Mouse (Mus musculus) MEL (cell line): ENCODE measurements around the gene Igfals. TPM values are rescaled to one million over a fixed set of nuclear protein-coding genes. Genes with fewer than 3 reads are reported as not detected.

ENCODE experiments used
- DNase-seq: peaks from one replicate; pipeline ENCODE4 v3.0.0; 2011; ENCODE audit warnings: low read depth, low spot score
- H3K27ac ChIP-seq: 2 replicates; pipeline ENCODE4 v1.5.1; 2012; ENCODE audit warnings: low read depth, mild to moderate bottlenecking, control low read depth, low read length, moderate library complexity; ENCODE audit not compliant: control insufficient read depth
- H3K27me3 ChIP-seq, 2 experiments: fragments of 150-350 bp in 1 of 2; sonication (generic) in 1 of 2; 2 replicates each; pipeline ENCODE4 v1.6.1; 2012; ENCODE audit warnings: low read length in 2 of 2, mild to moderate bottlenecking in 2 of 2, improper control_type of control experiment in 1 of 2, moderate library complexity in 1 of 2; ENCODE audit not compliant: insufficient read depth in 2 of 2, control insufficient read depth in 1 of 2
- H3K36me3 ChIP-seq, 2 experiments: 2 replicates each; pipeline ENCODE4 v1.6.1; 2012 to 2014; ENCODE audit warnings: low read length in 2 of 2, improper control_type of control experiment in 1 of 2, inconsistent platforms in 1 of 2, mild to moderate bottlenecking in 1 of 2; ENCODE audit not compliant: insufficient read depth in 2 of 2, control insufficient read depth in 1 of 2
- H3K4me1 ChIP-seq, 2 experiments: fragments of 150-350 bp in 1 of 2; sonication (generic) in 1 of 2; 2 replicates each; pipeline ENCODE4 v1.6.1; 2012; ENCODE audit warnings: low read length in 2 of 2, improper control_type of control experiment in 1 of 2, mild to moderate bottlenecking in 1 of 2; ENCODE audit not compliant: insufficient read depth in 2 of 2, control insufficient read depth in 1 of 2
- H3K4me3 ChIP-seq, 2 experiments: fragments of 150-350 bp in 1 of 2; sonication (generic) in 1 of 2; 2 replicates each; pipeline ENCODE4 v1.5.1; 2012; ENCODE audit warnings: low read depth in 2 of 2, low read length in 2 of 2, mild to moderate bottlenecking in 2 of 2, moderate library complexity in 2 of 2, control low read depth in 1 of 2, improper control_type of control experiment in 1 of 2; ENCODE audit not compliant: control insufficient read depth in 1 of 2, insufficient read depth in 1 of 2
- H3K79me2 ChIP-seq: 2 replicates; pipeline ENCODE4 v1.6.1; 2012; ENCODE audit warnings: mild to moderate bottlenecking, low read length, moderate library complexity; ENCODE audit not compliant: control insufficient read depth, poor library complexity, insufficient read depth
- H3K9ac ChIP-seq: 2 replicates; pipeline ENCODE4 v1.6.1; 2012; ENCODE audit warnings: low read depth, mild to moderate bottlenecking, control low read depth, low read length, moderate library complexity; ENCODE audit not compliant: control insufficient read depth, poor library complexity, severe bottlenecking
- H3K9me3 ChIP-seq: fragments of 150-350 bp; sonication (generic); replicated peaks from 2 replicates; pipeline ENCODE4 v1.6.1; 2012; ENCODE audit warnings: mild to moderate bottlenecking, low read length, improper control_type of control experiment, moderate library complexity; ENCODE audit not compliant: insufficient read depth
- CTCF ChIP-seq, 3 experiments: IDR thresholded peaks in 2 of 3; conservative IDR thresholded peaks in 1 of 3; 2 replicates each; pipeline ENCODE4 v1.5.1; 2011 to 2012; ENCODE audit warnings: low read length in 3 of 3, low read depth in 2 of 3, mild to moderate bottlenecking in 2 of 3, improper control_type of control experiment in 1 of 3, inconsistent platforms in 1 of 3, mixed read lengths in 1 of 3, moderate library complexity in 1 of 3; ENCODE audit not compliant: control insufficient read depth in 1 of 3, insufficient read depth in 1 of 3, poor library complexity in 1 of 3, severe bottlenecking in 1 of 3
- MEF2A ChIP-seq: IDR thresholded peaks from 2 replicates; pipeline ENCODE4 v1.6.1; 2014; ENCODE audit warnings: low read depth, mild to moderate bottlenecking, inconsistent platforms, low read length, improper control_type of control experiment; ENCODE audit not compliant: poor library complexity, insufficient replicate concordance, severe bottlenecking; ENCODE audit errors: extremely low read depth
- MXI1 ChIP-seq: IDR thresholded peaks from 2 replicates; pipeline ENCODE4 v1.6.1; 2011; ENCODE audit warnings: mild to moderate bottlenecking, low read depth, low read length, improper control_type of control experiment
- POLR2A ChIP-seq, 2 experiments: IDR thresholded peaks; 2 replicates each; pipeline ENCODE4 v1.6.1; 2011 to 2012; ENCODE audit warnings: low read length in 2 of 2, mild to moderate bottlenecking in 2 of 2, control low read depth in 1 of 2, improper control_type of control experiment in 1 of 2, low read depth in 1 of 2, moderate library complexity in 1 of 2; ENCODE audit not compliant: control insufficient read depth in 1 of 2, insufficient read depth in 1 of 2, poor library complexity in 1 of 2
- POLR2AphosphoS5 ChIP-seq: IDR thresholded peaks from 2 replicates; pipeline ENCODE4 v1.6.1; 2012; ENCODE audit warnings: low read depth, borderline replicate concordance, mild to moderate bottlenecking, inconsistent platforms, low read length, moderate library complexity, mixed read lengths
- RAD21 ChIP-seq: IDR thresholded peaks from 2 replicates; pipeline ENCODE4 v1.6.1; 2011; ENCODE audit warnings: mild to moderate bottlenecking, low read depth, low read length, improper control_type of control experiment
- RCOR1 ChIP-seq: IDR thresholded peaks from 2 replicates; pipeline ENCODE4 v1.6.1; 2012; ENCODE audit warnings: low read depth, mild to moderate bottlenecking, inconsistent platforms, low read length, improper control_type of control experiment
- SMC3 ChIP-seq: IDR thresholded peaks from 2 replicates; pipeline ENCODE4 v1.6.1; 2011; ENCODE audit warnings: low read depth, low read length, improper control_type of control experiment
- TAL1 ChIP-seq: IDR thresholded peaks from 2 replicates; pipeline ENCODE4 v1.6.1; 2012; ENCODE audit warnings: mild to moderate bottlenecking, inconsistent platforms, low read length, moderate library complexity, mixed read lengths
- ZC3H11A ChIP-seq: IDR thresholded peaks from 2 replicates; pipeline ENCODE4 v1.6.1; 2012; ENCODE audit warnings: low read depth, mild to moderate bottlenecking, inconsistent platforms, low read length, improper control_type of control experiment
- polyA plus RNA-seq, 2 experiments: library from polyadenylated mRNA; stranded (reverse) in 1 of 2; unstranded in 1 of 2; fragments of >175 nt in 1 of 2; fragments of >200 nt in 1 of 2; gene quantifications; 2 replicates each; pipeline versions ENCODE4 v1.2.1 to v1.2.4; 2012; ENCODE audit warnings: low replicate concordance in 2 of 2, low read depth in 1 of 2; ENCODE audit not compliant: insufficient read length in 2 of 2, insufficient read depth in 1 of 2, missing spikeins in 1 of 2
- total RNA-seq: library from RNA; depleted of rRNA; stranded (reverse); fragments of 300-350 nt; gene quantifications from 2 replicates; pipeline ENCODE4 v1.2.3, GENCODE M21; 2012

The Igfals gene
- total and polyA plus RNA-seq, 3 experiments: 0.04 TPM; not detected in 2

GRCm38 (mm10) chr17:24878117-24878397 lies 12.3 kb downstream of the Igfals start:
- Histone ChIP-seq H3K27ac (no peak overlapping the region), H3K9ac (no peak overlapping the region)

DNA sequence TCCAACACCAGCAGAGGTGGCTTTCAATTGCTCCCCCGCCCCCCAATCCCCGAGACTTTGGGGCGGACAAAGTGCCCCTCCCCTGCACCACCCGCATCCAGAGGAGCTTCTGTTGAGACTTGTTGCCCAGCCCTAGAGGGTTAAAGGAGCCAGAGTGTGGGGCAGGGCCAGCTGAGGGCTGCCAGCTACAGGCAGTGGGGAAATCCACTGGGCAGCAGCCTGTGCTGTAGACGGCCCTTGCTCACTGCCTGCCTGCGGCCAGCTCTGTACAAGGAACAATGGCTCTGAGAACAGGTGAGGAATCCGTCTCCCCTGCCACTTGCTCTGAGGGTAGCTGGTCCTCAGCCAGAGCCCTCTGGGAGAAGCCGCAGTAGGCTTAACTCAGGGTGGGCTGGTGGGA lies 12.7 kb downstream of the Igfals start:
- Histone ChIP-seq H3K27me3 (peaks cover 0 to 2% of the 10 kb centered on the region in 2 experiments; a peak in 2 of 4 replicates), H3K27ac (no peak overlapping the region), H3K36me3 (no peaks in the 10 kb centered on the region; a peak in 1 of 4 replicates), H3K79me2 (no peaks in the 10 kb centered on the region), H3K4me3 (no peak overlapping the region), H3K9me3 (no peaks in the 10 kb centered on the region), H3K9ac (no peak overlapping the region), H3K4me1 (no peaks in the 10 kb centered on the region)
- no peak for DNase-seq
- TF ChIP-seq MXI1 (no peak), POLR2AphosphoS5 (no peak)

More at GRCm38 (mm10) chr17:24878117-24878397, 12.3 kb downstream of the Igfals start:
- TF ChIP-seq POLR2AphosphoS5 (no peak), TAL1 (no peak)
- no peak overlapping the region for H3K4me3 ChIP-seq
- no peaks in the 10 kb centered on the region for H3K4me1 ChIP-seq
- no peak for DNase-seq
- no peaks in the 10 kb centered on the region; a peak in 1 of 4 replicates for H3K36me3 ChIP-seq
- no peaks in the 10 kb centered on the region for H3K79me2 ChIP-seq
- peaks cover 0 to 2% of the 10 kb centered on the region in 2 experiments; a peak in 2 of 4 replicates for H3K27me3 ChIP-seq
- H3K9me3 ChIP-seq: no peaks in the 10 kb centered on the region

GRCm38 (mm10) chr17:24881738-24882440 lies 16.1 kb downstream of the Igfals start:
- no peaks in the 10 kb centered on the region for H3K27me3 ChIP-seq
- no peak overlapping the region for H3K4me3 ChIP-seq
- no peak overlapping the region for H3K9ac ChIP-seq
- H3K36me3 ChIP-seq: no peaks in the 10 kb centered on the region; a peak in 2 of 4 replicates
- H3K9me3 ChIP-seq: no peaks in the 10 kb centered on the region
- peaks cover 0 to 8% of the 10 kb centered on the region in 2 experiments; a peak in 1 of 4 replicates for H3K4me1 ChIP-seq
- no peak overlapping the region for H3K27ac ChIP-seq
- peaks cover 16% of the 10 kb centered on the region for H3K79me2 ChIP-seq
- no peak for TF ChIP-seq RCOR1
- TF ChIP-seq MEF2A: no peak
- peak in 1 of 2 experiments; percentile 53; a peak in 2 of 4 replicates for TF ChIP-seq POLR2A (IDR thresholded peaks at IDR 0.05; ENCODE audit: control insufficient read depth in 1 of 2, insufficient read depth in 1 of 2, low read depth in 1 of 2, low read length in 2 of 2, poor library complexity in 1 of 2)
- TF ChIP-seq SMC3: peak; percentile 71
- peak; percentile 36; the same call in 1 of the 2 replicates for TF ChIP-seq ZC3H11A
- peak; percentile 63 to 67 (median 64) for TF ChIP-seq CTCF (IDR thresholded peaks at IDR 0.05 in 2 of 3, conservative IDR thresholded peaks at IDR 0.05 in 1 of 3; ENCODE audit: control insufficient read depth in 1 of 3, insufficient read depth in 1 of 3, low read depth in 2 of 3, low read length in 3 of 3, poor library complexity in 1 of 3, severe bottlenecking in 1 of 3)
- TF ChIP-seq RAD21: peak; percentile 36
- DNase-seq: peak; percentile 48
